Mouse (Mus musculus): ENCODE measurements around the gene Bcl2.

DNA sequence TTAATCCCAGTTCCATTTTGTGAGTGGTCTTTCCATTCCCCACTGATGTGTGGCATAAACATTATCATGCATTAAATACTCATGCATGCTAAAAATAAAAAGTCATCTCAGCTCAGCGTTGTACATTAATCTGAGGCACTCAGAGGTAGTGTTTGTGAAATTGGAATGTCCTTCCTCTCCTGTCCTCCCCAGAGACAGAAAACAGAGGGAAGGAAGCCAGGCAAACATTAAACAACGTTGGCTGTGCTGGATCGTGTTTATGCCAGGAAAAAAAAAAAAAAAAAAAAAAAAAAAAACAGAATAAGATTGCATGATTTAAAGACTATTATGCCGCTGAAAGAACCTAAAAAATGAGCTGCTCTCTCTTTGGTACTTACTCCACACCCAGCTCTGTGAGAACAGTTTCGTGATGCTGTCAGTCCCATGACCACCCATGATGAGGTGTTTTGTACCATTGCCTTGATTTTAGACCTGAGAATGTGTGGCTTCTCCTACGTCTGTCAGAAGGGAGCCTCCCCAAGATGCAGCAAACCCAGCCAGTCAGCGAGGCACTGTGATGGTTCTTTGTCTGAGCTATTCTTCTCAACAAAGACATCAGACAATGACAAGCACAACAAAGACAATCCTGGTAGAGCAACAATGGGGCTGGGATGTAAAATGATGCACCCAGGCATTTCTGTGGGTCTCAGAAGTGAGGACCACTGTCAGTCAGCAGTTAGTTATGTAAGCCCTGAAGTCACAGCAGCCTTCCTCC lies 200.0 kb downstream of the Bcl2 start:
- TF ChIP-seq CTCF (conservative IDR thresholded peaks at IDR 0.05; ENCODE audit: insufficient read depth, insufficient read length, low read depth, low read length) (no peak), POLR2A (IDR thresholded peaks at IDR 0.05; ENCODE audit: low read depth, low read length) (no peak)

Measured in kidney, adult 2 months (tissue).